Comparison of ENCODE assay signal across 14 mouse cellular contexts in genomic region chr19:46558631-46559030, GRCm38 (mm10). TPM values are rescaled to one million over a fixed set of nuclear protein-coding genes. Genes with fewer than 3 reads are reported as not detected.
DNase-seq lines count a peak whose midpoint lies in the region; ATAC-seq and TF ChIP-seq lines count a peak whose summit lies in the region.
"Had no signal": no experiment of that assay in that cellular context is flagged by ENCODE, and none has a peak within 500 bp of the region (broad histone marks: within the 10 kb centered on the region; RNA-seq: fewer than 3 reads in every experiment).

No protein-coding gene starts in this region.

- 64% methylated on average over 12 of the region's 12 CpGs for WGBS in forebrain, postnatal 0 days
- 65% methylated on average over 12 of the region's 12 CpGs for WGBS in forebrain, embryonic 12.5 days

- no peak overlapping the region for H3K4me3 ChIP-seq in forebrain, postnatal 0 days (ENCODE audit: low read depth, low read length)
- no peak overlapping the region for H3K4me3 ChIP-seq in forebrain, embryonic 12.5 days (replicated peaks)
- H3K4me3 ChIP-seq: erythroblast, embryonic 14.5 days; neural tube, embryonic 15.5 days had no signal

- H3K36me3 ChIP-seq in forebrain, postnatal 0 days (ENCODE audit: insufficient read depth), result peaks cover 30% of the 10 kb centered on the region
- peaks cover 48% of the 10 kb centered on the region for H3K36me3 ChIP-seq in forebrain, embryonic 12.5 days (replicated peaks)
- H3K36me3 ChIP-seq: G1E had no signal

- ATAC-seq in forebrain, postnatal 0 days, result no peak
- ATAC-seq in forebrain, embryonic 12.5 days (ENCODE audit: low FRiP score), result no peak
- ATAC-seq: inflammation-experienced regulatory T-cells, adult 6 months had no signal

- no peak overlapping the region for H3K9ac ChIP-seq in forebrain, postnatal 0 days
- no peak overlapping the region for H3K9ac ChIP-seq in forebrain, embryonic 12.5 days
- H3K9ac ChIP-seq: neural tube, embryonic 15.5 days had no signal

- no peaks in the 10 kb centered on the region for H3K9me3 ChIP-seq in forebrain, postnatal 0 days (ENCODE audit: low read length)
- no peaks in the 10 kb centered on the region for H3K9me3 ChIP-seq in forebrain, embryonic 12.5 days
- H3K9me3 ChIP-seq: G1E; neural tube, embryonic 15.5 days had no signal

- peak; percentile 17 for DNase-seq in forebrain, postnatal 0 days
- peak; percentile 81 for DNase-seq in brain, adult 2 months (ENCODE audit: low read depth, low spot score)
- peak; percentile 69 to 74 for DNase-seq in cerebellum, postnatal 36 days
- DNase-seq in lung, adult 18-20 months, result peak; percentile 58 to 76
- no peak for DNase-seq in frontal cortex, postnatal 10 days (ENCODE audit: low spot score in 2 of 2)
- no peak for DNase-seq in frontal cortex, postnatal 36 days (ENCODE audit: low spot score in 2 of 2)
- DNase-seq in adrenal gland, postnatal 4 days (ENCODE audit: low spot score in 2 of 2), result no peak
- DNase-seq: adrenal gland, postnatal 36 days; right cerebral cortex, adult 18-20 months had no signal

- 0 out of 2 replicates have a peak, but pooled peaks cover 3% of the 10 kb centered on the region for H3K4me1 ChIP-seq in forebrain, postnatal 0 days (ENCODE audit: insufficient read depth)
- peaks cover 3% of the 10 kb centered on the region; the same call in 1 of the 2 replicates for H3K4me1 ChIP-seq in forebrain, embryonic 12.5 days

- no peak overlapping the region for H3K4me2 ChIP-seq in forebrain, postnatal 0 days (ENCODE audit: low read depth)
- H3K4me2 ChIP-seq in forebrain, embryonic 12.5 days, result no peak overlapping the region
- H3K4me2 ChIP-seq: neural tube, embryonic 15.5 days had no signal

- H3K27me3 ChIP-seq in forebrain, postnatal 0 days (ENCODE audit: insufficient read depth, low read length), result no peaks in the 10 kb centered on the region
- H3K27me3 ChIP-seq in forebrain, embryonic 12.5 days, result no peaks in the 10 kb centered on the region
- H3K27me3 ChIP-seq: neural tube, embryonic 15.5 days had no signal

- no peak for TF ChIP-seq CTCF in forebrain, postnatal 0 days (IDR thresholded peaks at IDR 0.05; ENCODE audit: low read depth)

- H3K27ac ChIP-seq in forebrain, postnatal 0 days (ENCODE audit: low read depth, low read length), result no peak overlapping the region
- no peak overlapping the region for H3K27ac ChIP-seq in forebrain, embryonic 12.5 days
- H3K27ac ChIP-seq: neural tube, embryonic 15.5 days had no signal

RNA-seq across cellular contexts. Expression of gene Arl3, which starts 14.4 kb away (rescaled TPM):
- total RNA-seq in forebrain, postnatal 0 days (2014; rRNA removed), result 98.1 and 138 TPM in 2 replicates
- 184 and 202 TPM in 2 replicates for polyA plus RNA-seq in forebrain, postnatal 0 days (2015; fragmentation: Nextera tagmentation; extraction: Ambion mirVana)
- polyA plus RNA-seq in forebrain, embryonic 12.5 days (2016; fragmentation: Nextera tagmentation; extraction: Ambion mirVana), result 216 and 224 TPM in 2 replicates
- 10 to 100 TPM; 47.2 to 54.9 TPM for total RNA-seq in adrenal gland, postnatal 4 days (2021)

RNA-seq across cellular contexts. Expression of gene Sfxn2, which starts 14.5 kb away (rescaled TPM):
- 8.0 and 12.6 TPM in 2 replicates for total RNA-seq in forebrain, postnatal 0 days (2014; rRNA removed)
- polyA plus RNA-seq in forebrain, postnatal 0 days (2015; fragmentation: Nextera tagmentation; extraction: Ambion mirVana), result 8.2 and 10.6 TPM in 2 replicates
- 12.2 and 14.6 TPM in 2 replicates for polyA plus RNA-seq in forebrain, embryonic 12.5 days (2016; fragmentation: Nextera tagmentation; extraction: Ambion mirVana)
- 10 to 100 TPM; 13.1 to 18.4 TPM for total RNA-seq in adrenal gland, postnatal 4 days (2021)

RNA-seq across cellular contexts. Expression of gene Wbp1l, which starts 40.3 kb away (rescaled TPM):
- 32.6 and 37.0 TPM in 2 replicates for total RNA-seq in forebrain, postnatal 0 days (2014; rRNA removed)
- 16.4 and 25.4 TPM in 2 replicates for polyA plus RNA-seq in forebrain, postnatal 0 days (2015; fragmentation: Nextera tagmentation; extraction: Ambion mirVana)
- polyA plus RNA-seq in forebrain, embryonic 12.5 days (2016; fragmentation: Nextera tagmentation; extraction: Ambion mirVana), result 43.2 and 44.5 TPM in 2 replicates
- 100 to 1,000 TPM; 180 to 182 TPM for total RNA-seq in adrenal gland, postnatal 4 days (2021)

RNA-seq across cellular contexts. Expression of gene Trim8, which starts 57.1 kb away (rescaled TPM):
- 68.6 and 76.5 TPM in 2 replicates for total RNA-seq in forebrain, postnatal 0 days (2014; rRNA removed)
- 25.9 and 28.2 TPM in 2 replicates for polyA plus RNA-seq in forebrain, postnatal 0 days (2015; fragmentation: Nextera tagmentation; extraction: Ambion mirVana)
- 33.9 and 35.1 TPM in 2 replicates for polyA plus RNA-seq in forebrain, embryonic 12.5 days (2016; fragmentation: Nextera tagmentation; extraction: Ambion mirVana)
- 10 to 100 TPM; 60.5 to 70.3 TPM for total RNA-seq in adrenal gland, postnatal 4 days (2021)

Comparison
In these comparisons a context has a peak if more than half of its experiments do, and no peak if none do; other contexts are left out.
1. DNase-seq: peak in forebrain, postnatal 0 days (single experiment), brain, adult 2 months (single experiment), cerebellum, postnatal 36 days (2 of 2) and lung, adult 18-20 months (2 of 2); none in frontal cortex, postnatal 10 days (0 of 2), frontal cortex, postnatal 36 days (0 of 2) and adrenal gland, postnatal 4 days (0 of 2).